Mouse (Mus musculus) hindbrain, embryonic 11.5 days (tissue): ENCODE results near the gene Dnpep. TPM values are rescaled to one million over a fixed set of nuclear protein-coding genes. Genes with fewer than 3 reads are reported as not detected.

Source experiments
- ATAC-seq: fragments of 200-750 bp; cut with Nextera tagmentation; 2 replicates; pipeline ENCODE4 v1.8.0; 2017; ENCODE audit warnings: mild to moderate bottlenecking, moderate TSS enrichment, moderate library complexity; ENCODE audit not compliant: low FRiP score
- DNase-seq: peaks from one replicate; pipeline ENCODE4 v3.0.0-alpha.2; 2015; ENCODE audit warnings: low spot score
- H3K27ac ChIP-seq: fragments of 300-500 bp; sonication (generic); 2 replicates; pipeline ENCODE4 v1.5.1; 2014; ENCODE audit warnings: mild to moderate bottlenecking, low read depth, low read length
- H3K27me3 ChIP-seq: fragments of 300-500 bp; sonication (generic); 2 replicates; pipeline ENCODE4 v1.6.1; 2014; ENCODE audit warnings: mild to moderate bottlenecking, low read length, moderate library complexity, mixed read lengths; ENCODE audit not compliant: control insufficient read depth, insufficient read depth
- H3K36me3 ChIP-seq: fragments of 300-500 bp; sonication (generic); 2 replicates; pipeline ENCODE4 v1.6.1; 2014; ENCODE audit warnings: mild to moderate bottlenecking, low read length, moderate library complexity, mixed read lengths; ENCODE audit not compliant: control insufficient read depth, insufficient read depth
- H3K4me1 ChIP-seq: fragments of 300-500 bp; sonication (generic); replicated peaks from 2 replicates; pipeline ENCODE4 v1.6.1; 2014; ENCODE audit warnings: low read length, mixed read lengths; ENCODE audit not compliant: control insufficient read depth, insufficient read depth
- H3K4me2 ChIP-seq: fragments of 300-500 bp; sonication (generic); replicated peaks from 2 replicates; pipeline ENCODE4 v1.6.1; 2014; ENCODE audit warnings: mild to moderate bottlenecking, low read depth, low read length
- H3K4me3 ChIP-seq: fragments of 300-500 bp; sonication (generic); 2 replicates; pipeline ENCODE4 v1.5.1; 2014; ENCODE audit warnings: low read depth, low read length
- H3K9ac ChIP-seq: fragments of 300-500 bp; sonication (generic); 2 replicates; pipeline ENCODE4 v1.6.1; 2014; ENCODE audit warnings: low read depth, low read length
- H3K9me3 ChIP-seq: fragments of 300-500 bp; sonication (generic); 2 replicates; pipeline ENCODE4 v1.6.1; 2016; ENCODE audit warnings: low read length; ENCODE audit not compliant: control insufficient read depth
- WGBS: fragments of 180-500 bp; shearing (Covaris S2); extraction: QIAGEN DNeasy Blood & Tissue Kit; methylation state at CpG from one replicate; pipeline ENCODE4 v1.1.7; 2014; 5-methylcytosine and 5-hydroxymethylcytosine counted together
- polyA plus RNA-seq: library from polyadenylated mRNA; unstranded; fragments of >200 nt; fragmentation: Nextera tagmentation; extraction: Ambion mirVana; gene quantifications from 2 replicates; pipeline ENCODE4 v1.2.1, GENCODE M21; 2014

Gene Dnpep
- polyA plus RNA-seq, 1 experiment from 2014 or later, result 165 TPM

DNA sequence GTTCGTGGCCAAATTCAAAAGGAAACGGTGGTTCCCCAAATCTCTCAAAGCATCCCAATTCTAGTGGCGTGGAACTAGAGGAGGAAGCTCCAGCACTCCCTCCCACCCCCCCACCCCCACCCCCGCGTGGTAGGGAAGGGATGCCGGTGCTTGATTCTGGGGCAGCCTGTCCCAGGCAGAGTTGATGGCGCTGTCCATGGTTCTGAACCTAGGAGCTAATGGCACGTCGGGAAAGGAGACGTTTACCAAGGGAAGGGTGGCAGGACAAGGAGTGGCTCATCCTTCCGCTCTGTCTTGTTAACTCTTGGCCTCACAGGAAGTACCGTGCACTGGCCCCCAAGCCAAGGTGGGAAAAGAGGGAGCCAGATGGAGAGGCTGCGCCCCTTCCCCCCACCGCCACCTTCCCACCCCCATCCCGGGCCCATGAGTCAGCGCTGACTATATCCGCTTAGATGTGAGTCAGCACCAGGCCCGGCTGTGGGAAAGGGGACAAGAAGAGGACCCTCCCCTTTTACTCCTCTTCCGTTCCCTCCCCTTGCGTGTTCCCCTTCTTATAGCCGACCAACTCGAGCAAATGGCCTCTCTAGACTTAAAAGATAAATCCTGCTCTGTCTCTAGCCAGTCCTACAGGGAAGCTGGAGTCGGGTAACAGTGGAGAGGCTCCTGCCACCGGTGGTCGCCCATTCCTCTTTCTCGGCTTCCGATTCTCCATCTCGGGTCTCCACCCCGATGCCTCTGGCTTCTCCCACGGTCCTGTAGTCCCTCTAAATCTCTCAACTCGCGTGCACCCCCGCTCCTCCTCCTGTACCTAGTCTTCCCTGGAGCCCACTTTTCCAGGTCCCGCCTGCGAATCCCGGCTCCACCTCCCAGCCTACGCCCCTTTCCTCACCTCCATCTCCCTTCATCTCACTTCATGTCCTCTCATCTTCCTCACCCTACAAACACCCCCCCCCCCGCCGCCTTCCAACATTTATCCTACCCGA is 54.5 kb downstream of the Dnpep start:
- H3K36me3 ChIP-seq, result no peaks in the 10 kb centered on the region
- no peak overlapping the region for H3K27ac ChIP-seq
- H3K4me2 ChIP-seq, result peak overlapping the region; percentile 60
- H3K27me3 ChIP-seq, result peaks cover 27% of the 10 kb centered on the region
- ATAC-seq, result peak; percentile 70
- WGBS, result 2% methylated on average over 39 of the region's 40 CpGs
- DNase-seq, result peak; percentile 79
- no peaks in the 10 kb centered on the region for H3K9me3 ChIP-seq
- peak overlapping the region; percentile 46; the same call in 1 of the 2 replicates for H3K9ac ChIP-seq
- H3K4me1 ChIP-seq, result no peaks in the 10 kb centered on the region
- H3K4me3 ChIP-seq, result peak overlapping the region; percentile 36

GRCm38 (mm10) chr1:75261278-75261677 is 56.5 kb downstream of the Dnpep start:
- H3K4me3 ChIP-seq, result no peak overlapping the region
- no peak overlapping the region for H3K27ac ChIP-seq
- H3K36me3 ChIP-seq, result no peaks in the 10 kb centered on the region
- no peak overlapping the region for H3K9ac ChIP-seq
- no peak overlapping the region for H3K4me2 ChIP-seq
- no peaks in the 10 kb centered on the region for H3K9me3 ChIP-seq
- DNase-seq (no peak), ATAC-seq (no peak)
- no peaks in the 10 kb centered on the region for H3K4me1 ChIP-seq
- H3K27me3 ChIP-seq, result peaks cover 27% of the 10 kb centered on the region

Other genes with a start within 250 kb of the Dnpep start
- gene Nhej1, start 192.8 kb downstream of the Dnpep start, polyA plus RNA-seq, result 14.8 and 15.2 TPM in 2 replicates
- not detected in 2 replicates for gene Slc23a3, start 184.1 kb downstream of the Dnpep start, polyA plus RNA-seq
- gene Cnppd1, start 175.3 kb downstream of the Dnpep start, polyA plus RNA-seq, result 47.4 and 49.0 TPM in 2 replicates
- gene Retreg2, start 175.2 kb downstream of the Dnpep start, polyA plus RNA-seq, result 50.3 and 58.4 TPM in 2 replicates
- gene Zfand2b, start 149.3 kb downstream of the Dnpep start, polyA plus RNA-seq, result 37.4 and 37.7 TPM in 2 replicates
- gene Abcb6, start 137.6 kb downstream of the Dnpep start, polyA plus RNA-seq, result 21.8 and 23.9 TPM in 2 replicates
- gene Ankzf1, start 125.8 kb downstream of the Dnpep start, polyA plus RNA-seq, result 12.8 and 14.9 TPM in 2 replicates
- 17.4 and 18.6 TPM in 2 replicates for gene Atg9a, start 125.8 kb downstream of the Dnpep start, polyA plus RNA-seq
- gene Glb1l, start 107.2 kb downstream of the Dnpep start, polyA plus RNA-seq, result 18.0 and 19.5 TPM in 2 replicates
- gene Stk16, start 107.2 kb downstream of the Dnpep start, polyA plus RNA-seq, result 110 and 125 TPM in 2 replicates
- gene Tuba4a, start 98.1 kb downstream of the Dnpep start, polyA plus RNA-seq, result 10.7 and 12.4 TPM in 2 replicates
- not detected in 2 replicates for gene A630095N17Rik, start 85.9 kb downstream of the Dnpep start, polyA plus RNA-seq
- 17.8 and 21.4 TPM in 2 replicates for gene Dnajb2, start 81.6 kb downstream of the Dnpep start, polyA plus RNA-seq
- gene Ptprn, start 53.5 kb downstream of the Dnpep start, polyA plus RNA-seq, result 3.5 and 6.0 TPM in 2 replicates
- 32.3 and 35.7 TPM in 2 replicates for gene Resp18, start 39.6 kb downstream of the Dnpep start, polyA plus RNA-seq
- gene Des, start 42.3 kb upstream of the Dnpep start, polyA plus RNA-seq, result 2.1 and 2.4 TPM in 2 replicates
- 11.1 and 12.7 TPM in 2 replicates for gene Speg, start 57.3 kb upstream of the Dnpep start, polyA plus RNA-seq
- 53.8 and 56.3 TPM in 2 replicates for gene Gmppa, start 117.9 kb upstream of the Dnpep start, polyA plus RNA-seq
- gene Asic4, start 132.4 kb upstream of the Dnpep start, polyA plus RNA-seq, result 1.9 and 4.4 TPM in 2 replicates
- 17.8 and 20.2 TPM in 2 replicates for gene Chpf, start 161.3 kb upstream of the Dnpep start, polyA plus RNA-seq
- 11.1 and 11.6 TPM in 2 replicates for gene Tmem198, start 161.5 kb upstream of the Dnpep start, polyA plus RNA-seq
- gene Obsl1, start 188.5 kb upstream of the Dnpep start, polyA plus RNA-seq, result 34.0 and 34.4 TPM in 2 replicates
- gene Inha, start 189.1 kb upstream of the Dnpep start, polyA plus RNA-seq, result 1.3 and 2.0 TPM in 2 replicates
- gene Stk11ip, start 203.5 kb upstream of the Dnpep start, polyA plus RNA-seq, result 11.8 and 13.4 TPM in 2 replicates
- 8.0 and 9.2 TPM in 2 replicates for gene Slc4a3, start 228.3 kb upstream of the Dnpep start, polyA plus RNA-seq